Mouse (Mus musculus) layer of hippocampus, adult 8-10 months (tissue): ENCODE measurements around the gene Ttc27. TPM values are rescaled to one million over a fixed set of nuclear protein-coding genes. Genes with fewer than 3 reads are reported as not detected.
"Not testable (repeated sequence)": the region's sequence is repeated elsewhere in the genome, so short reads cannot be mapped to it uniquely, and the experiment has no call there.

Source experiments
- DNase-seq, 2 experiments: peaks; one replicate each; pipeline ENCODE4 v3.0.0; 2022; ENCODE audit warnings: low spot score in 2 of 2
- total RNA-seq, 4 experiments: library from RNA; stranded (reverse); gene quantifications; 2 replicates each; pipeline ENCODE4 v1.2.4; 2022

Ttc27 gene
- 10 to 100 TPM; 24.2 to 28.8 (median 25.5) TPM for total RNA-seq

- peak; percentile 93 to 96 for DNase-seq
Observed at GRCm38 (mm10) chr17:74717618-74718151, at the start of gene Ttc27. TSS of gene Ttc27 (plus strand) at chr17:74717732.

GRCm38 (mm10) chr17:74668010-74668409 is 49.5 kb upstream of the Ttc27 start:
- DNase-seq: no peak

GRCm38 (mm10) chr17:74670031-74670430 is 47.5 kb upstream of the Ttc27 start:
- no peak for DNase-seq

GRCm38 (mm10) chr17:74672446-74672845 is 45.1 kb upstream of the Ttc27 start:
- DNase-seq: no peak

- no peak for DNase-seq
Observed at GRCm38 (mm10) chr17:74673251-74673650, 44.3 kb upstream of the Ttc27 start.

- no peak for DNase-seq
Observed at GRCm38 (mm10) chr17:74678061-74678460, 39.5 kb upstream of the Ttc27 start.

- no peak for DNase-seq
Observed at GRCm38 (mm10) chr17:74684927-74685326, 32.6 kb upstream of the Ttc27 start.

GRCm38 (mm10) chr17:74688555-74688954 is 29.0 kb upstream of the Ttc27 start:
- no peak for DNase-seq

- no peak for DNase-seq
Observed at GRCm38 (mm10) chr17:74689406-74689805, 28.1 kb upstream of the Ttc27 start.

GRCm38 (mm10) chr17:74701661-74702060 is 15.9 kb upstream of the Ttc27 start:
- not testable (repeated sequence) for DNase-seq

- DNase-seq: no peak
Observed at GRCm38 (mm10) chr17:74705480-74705879, 12.1 kb upstream of the Ttc27 start.

GRCm38 (mm10) chr17:74706593-74706992 is 10.9 kb upstream of the Ttc27 start:
- DNase-seq: no peak

- DNase-seq: no peak
Observed at GRCm38 (mm10) chr17:74707637-74708152, 9.8 kb upstream of the Ttc27 start.

- no peak for DNase-seq
Observed at GRCm38 (mm10) chr17:74710731-74711130, 6.8 kb upstream of the Ttc27 start.

GRCm38 (mm10) chr17:74711627-74712026 is 5.9 kb upstream of the Ttc27 start:
- DNase-seq: no peak

- no peak for DNase-seq
Observed at GRCm38 (mm10) chr17:74715128-74715527, 2.4 kb upstream of the Ttc27 start.

GRCm38 (mm10) chr17:74715724-74716123 is 1.8 kb upstream of the Ttc27 start:
- DNase-seq: no peak

GRCm38 (mm10) chr17:74716643-74717042 is 889 bp upstream of the Ttc27 start:
- DNase-seq: no peak

- no peak for DNase-seq
Observed at GRCm38 (mm10) chr17:74717091-74717617, 378 bp upstream of the Ttc27 start.

GRCm38 (mm10) chr17:74732872-74733271 is 15.3 kb downstream of the Ttc27 start:
- no peak for DNase-seq

GRCm38 (mm10) chr17:74735392-74735791 is 17.9 kb downstream of the Ttc27 start:
- no peak for DNase-seq

GRCm38 (mm10) chr17:74749659-74750058 is 32.1 kb downstream of the Ttc27 start:
- no peak for DNase-seq

GRCm38 (mm10) chr17:74751026-74751425 is 33.5 kb downstream of the Ttc27 start:
- no peak for DNase-seq
